In genomic region chr5:113163116-113163515, GRCm38 (mm10) we compare ENCODE assay signal across 8 mouse cellular contexts. TPM values are rescaled to one million over a fixed set of nuclear protein-coding genes. Genes with fewer than 3 reads are reported as not detected.
A peak's percentile ranks its signal among the peaks of the same experiment; 100 is the strongest.
DNase-seq lines count a peak whose midpoint lies in the region; ATAC-seq lines count a peak whose summit lies in the region.

No protein-coding gene starts in this region.

- DNase-seq in kidney, postnatal 4 days = peak; percentile 57 to 67
- no peak for DNase-seq in kidney, postnatal 14 days
- no peak for DNase-seq in ovary, postnatal 14 days (ENCODE audit: low spot score)
- no peak for DNase-seq in cerebellum, adult 9-11 months

- H3K27me3 ChIP-seq in hindbrain, embryonic 16.5 days (replicated peaks; ENCODE audit: control insufficient read depth, insufficient read depth, low read length) = no peaks in the 10 kb centered on the region
- H3K27me3 ChIP-seq in midbrain, embryonic 13.5 days = no peaks in the 10 kb centered on the region

- H3K4me2 ChIP-seq in hindbrain, embryonic 16.5 days (ENCODE audit: low read length) = peak overlapping the region; percentile 40
- peak overlapping the region; percentile 36; the same call in 1 of the 2 replicates for H3K4me2 ChIP-seq in midbrain, embryonic 13.5 days (replicated peaks)

- H3K27ac ChIP-seq in hindbrain, embryonic 16.5 days (ENCODE audit: low read depth, low read length) = no peak overlapping the region
- no peak overlapping the region for H3K27ac ChIP-seq in midbrain, embryonic 13.5 days

- WGBS in hindbrain, embryonic 16.5 days = 5% methylated on average over 13 of the region's 13 CpGs
- WGBS in midbrain, embryonic 13.5 days = 5% methylated on average over 13 of the region's 13 CpGs

- peak; percentile 14 for ATAC-seq in common myeloid progenitor, adult 5-6 weeks (replicated peaks; ENCODE audit: low read depth, poor library complexity, severe bottlenecking)
- ATAC-seq in hindbrain, embryonic 16.5 days = no peak
- no peak for ATAC-seq in midbrain, embryonic 13.5 days
- no peak for ATAC-seq in activated CD4-positive, CD25-positive, alpha-beta regulatory T cell, adult 4 months

- H3K9ac ChIP-seq in hindbrain, embryonic 16.5 days (ENCODE audit: low read depth, low read length) = 0 out of 2 replicates have a peak overlapping the region, but pooled peaks have one; percentile 11
- peak overlapping the region; percentile 28; the same call in 1 of the 2 replicates for H3K9ac ChIP-seq in midbrain, embryonic 13.5 days (replicated peaks)

- peaks cover 17% of the 10 kb centered on the region for H3K4me1 ChIP-seq in hindbrain, embryonic 16.5 days (ENCODE audit: control insufficient read depth, insufficient read depth, low read depth, low read length)
- peaks cover 41% of the 10 kb centered on the region for H3K4me1 ChIP-seq in midbrain, embryonic 13.5 days (replicated peaks)

- H3K9me3 ChIP-seq in hindbrain, embryonic 16.5 days (ENCODE audit: control insufficient read depth, low read length) = no peaks in the 10 kb centered on the region
- no peaks in the 10 kb centered on the region for H3K9me3 ChIP-seq in midbrain, embryonic 13.5 days

- no peaks in the 10 kb centered on the region for H3K36me3 ChIP-seq in hindbrain, embryonic 16.5 days (ENCODE audit: control insufficient read depth, insufficient read depth, low read length)
- H3K36me3 ChIP-seq in midbrain, embryonic 13.5 days = no peaks in the 10 kb centered on the region

- peak overlapping the region; percentile 3; the same call in 1 of the 2 replicates for H3K4me3 ChIP-seq in hindbrain, embryonic 16.5 days (ENCODE audit: low read length)
- no peak overlapping the region for H3K4me3 ChIP-seq in midbrain, embryonic 13.5 days (replicated peaks)

RNA-seq across cellular contexts. Expression of gene 2900026A02Rik, which starts 57.9 kb away (rescaled TPM):
- 6.4 and 7.8 TPM in 2 replicates for total RNA-seq in common myeloid progenitor, adult 5-6 weeks (2017)
- polyA plus RNA-seq in hindbrain, embryonic 16.5 days (2015; fragmentation: Nextera tagmentation; extraction: Ambion mirVana) = 4.3 and 4.8 TPM in 2 replicates
- 2.4 and 2.7 TPM in 2 replicates for polyA plus RNA-seq in midbrain, embryonic 13.5 days (2015; fragmentation: Nextera tagmentation; extraction: Ambion mirVana)
- under 1 TPM; 0.24 to 0.60 TPM for polyA plus RNA-seq in activated CD4-positive, CD25-positive, alpha-beta regulatory T cell, adult 4 months (2017; shearing (Covaris generic))

Comparison
In these comparisons a context has a peak if more than half of its experiments do, and no peak if none do; other contexts are left out.
1. DNase-seq: peak in kidney, postnatal 4 days (2 of 2); none in kidney, postnatal 14 days (single experiment), ovary, postnatal 14 days (single experiment) and cerebellum, adult 9-11 months (single experiment).